Mouse (Mus musculus) small intestine, adult 2 months (tissue): ENCODE data around the gene Gab2.

Experiments used
- CTCF ChIP-seq: fragments of 200-500 bp; IDR thresholded peaks from 2 replicates; pipeline ENCODE4 v1.5.1; 2012; ENCODE audit warnings: low read depth, mild to moderate bottlenecking, control low read depth, inconsistent platforms, low read length, moderate library complexity, mixed read lengths; ENCODE audit not compliant: insufficient replicate concordance, insufficient read length; ENCODE audit errors: extremely low read depth
- POLR2A ChIP-seq: fragments of 200-500 bp; IDR thresholded peaks from 2 replicates; pipeline ENCODE4 v1.6.1; 2012; ENCODE audit warnings: low read depth, mild to moderate bottlenecking, control low read depth, inconsistent platforms, low read length, moderate library complexity

- TF ChIP-seq CTCF (no peak), POLR2A (no peak)
Measured at GRCm38 (mm10) chr7:97355068-97355841, 273.9 kb downstream of the Gab2 start.
